Mouse (Mus musculus) liver, embryonic 11.5 days (tissue): ENCODE measurements around the gene Nos1ap. TPM values are rescaled to one million over a fixed set of nuclear protein-coding genes. Genes with fewer than 3 reads are reported as not detected.

Experiments
- ATAC-seq: fragments of 200-750 bp; cut with Nextera tagmentation; replicated peaks from 2 replicates; pipeline ENCODE4 v1.8.0; 2017; ENCODE audit warnings: moderate number of reproducible peaks, mild to moderate bottlenecking, moderate TSS enrichment, moderate library complexity; ENCODE audit not compliant: low FRiP score
- DNase-seq: peaks from one replicate; pipeline ENCODE4 v3.0.0-alpha.2; 2017; ENCODE audit warnings: low spot score
- H3K27ac ChIP-seq: fragments of 300-500 bp; sonication (generic); 2 replicates; pipeline ENCODE4 v1.5.1; 2014; ENCODE audit warnings: mild to moderate bottlenecking, low read depth, low read length, control low read depth
- H3K27me3 ChIP-seq: fragments of 300-500 bp; sonication (generic); replicated peaks from 2 replicates; pipeline ENCODE4 v1.6.1; 2014; ENCODE audit warnings: low read length, mixed read lengths; ENCODE audit not compliant: control insufficient read depth, insufficient read depth
- H3K36me3 ChIP-seq: fragments of 300-500 bp; sonication (generic); 2 replicates; pipeline ENCODE4 v1.6.1; 2014; ENCODE audit warnings: mild to moderate bottlenecking, low read length, moderate library complexity, mixed read lengths; ENCODE audit not compliant: control insufficient read depth, insufficient read depth
- H3K4me1 ChIP-seq: fragments of 300-500 bp; sonication (generic); replicated peaks from 2 replicates; pipeline ENCODE4 v1.6.1; 2014; ENCODE audit warnings: low read length, mixed read lengths; ENCODE audit not compliant: control insufficient read depth, insufficient read depth
- H3K4me2 ChIP-seq: fragments of 300-500 bp; sonication (generic); 2 replicates; pipeline ENCODE4 v1.6.1; 2014; ENCODE audit warnings: mild to moderate bottlenecking, control low read depth, moderate library complexity
- H3K4me3 ChIP-seq: fragments of 300-500 bp; sonication (generic); 2 replicates; pipeline ENCODE4 v1.5.1; 2014; ENCODE audit warnings: low read depth, low read length, control low read depth
- H3K9ac ChIP-seq: fragments of 300-500 bp; sonication (generic); 2 replicates; pipeline ENCODE4 v1.6.1; 2014; ENCODE audit warnings: low read depth, low read length, control low read depth
- H3K9me3 ChIP-seq: fragments of 300-500 bp; sonication (generic); 2 replicates; pipeline ENCODE4 v1.6.1; 2016; ENCODE audit warnings: low read length, inconsistent platforms, mixed read lengths; ENCODE audit not compliant: control insufficient read depth
- WGBS: fragments of 180-500 bp; shearing (Covaris S2); extraction: QIAGEN DNeasy Blood & Tissue Kit; methylation state at CpG from one replicate; pipeline ENCODE4 v1.1.7; 2014; 5-methylcytosine and 5-hydroxymethylcytosine counted together
- polyA plus RNA-seq: library from polyadenylated mRNA; unstranded; fragments of >200 nt; fragmentation: Nextera tagmentation; extraction: Ambion mirVana; gene quantifications from 2 replicates; pipeline ENCODE4 v1.2.1, GENCODE M21; 2014

Gene Nos1ap
- polyA plus RNA-seq, 1 experiment from 2014 or later, result 8.8 TPM

DNA sequence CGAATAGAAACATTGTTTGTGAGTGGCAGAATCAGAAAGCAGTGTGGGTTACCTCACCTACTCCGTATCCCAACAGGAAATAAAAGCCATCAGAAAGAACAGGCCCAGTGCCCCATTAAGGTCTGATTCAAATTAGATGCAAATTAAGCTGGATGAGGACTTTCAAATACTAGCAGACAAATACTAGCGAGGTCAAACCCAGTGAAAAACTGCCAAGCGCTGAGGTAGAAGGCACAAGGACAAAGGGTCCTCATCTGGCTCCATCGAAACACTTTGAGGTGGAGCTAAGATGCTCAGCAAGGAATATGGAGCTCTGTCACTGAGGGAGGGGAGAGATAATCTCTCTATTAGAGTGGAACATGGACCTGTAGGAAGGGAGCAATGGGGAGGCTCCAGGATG, 66.8 kb downstream of the Nos1ap start:
- Histone ChIP-seq H3K9ac (no peak overlapping the region), H3K27ac (no peak overlapping the region), H3K4me2 (no peak overlapping the region), H3K4me1 (0 out of 2 replicates have a peak, but pooled peaks cover 2% of the 10 kb centered on the region), H3K9me3 (no peaks in the 10 kb centered on the region), H3K36me3 (no peaks in the 10 kb centered on the region; the same call in 1 of the 2 replicates), H3K4me3 (no peak overlapping the region), H3K27me3 (no peaks in the 10 kb centered on the region)
- DNase-seq (no peak), ATAC-seq (no peak)
- 73% methylated on average over 5 of the region's 5 CpGs for WGBS

DNA sequence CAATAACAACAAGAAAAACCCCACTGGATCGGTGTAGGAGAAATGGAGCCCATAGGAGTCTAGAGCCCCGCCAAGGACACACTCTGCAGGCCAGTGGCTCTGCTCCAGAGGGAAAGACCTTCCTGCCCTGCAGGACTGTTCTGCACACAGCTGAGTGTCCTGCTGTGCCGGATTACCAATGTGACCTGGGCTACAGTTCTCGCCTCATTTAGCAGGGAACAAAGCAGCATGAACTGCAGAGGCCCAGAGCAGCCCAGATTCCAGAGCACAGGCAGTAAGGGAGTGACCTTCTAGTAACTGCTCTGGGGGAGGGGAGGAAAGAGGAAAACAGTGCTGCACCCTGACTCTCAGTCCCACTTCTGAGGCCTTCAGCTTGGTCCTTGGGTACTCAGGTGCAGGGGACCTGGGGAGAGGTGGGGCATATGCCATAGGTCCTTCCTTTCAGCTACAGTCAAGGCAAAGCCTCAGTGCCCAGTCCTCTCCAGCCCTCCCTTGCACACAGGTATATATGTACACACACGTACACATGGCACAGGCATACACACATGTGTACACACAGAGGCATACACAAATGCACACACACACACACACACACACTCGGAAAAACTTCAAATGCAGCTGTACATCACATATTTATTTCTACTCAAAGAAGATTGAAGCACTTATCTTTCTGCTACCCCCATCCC, 68.0 kb downstream of the Nos1ap start:
- ATAC-seq, result no peak
- H3K27me3 ChIP-seq, result no peaks in the 10 kb centered on the region
- no peak overlapping the region for H3K4me2 ChIP-seq
- H3K4me1 ChIP-seq, result 0 out of 2 replicates have a peak, but pooled peaks cover 2% of the 10 kb centered on the region
- H3K4me3 ChIP-seq, result no peak overlapping the region
- no peaks in the 10 kb centered on the region for H3K9me3 ChIP-seq
- H3K9ac ChIP-seq, result no peak overlapping the region
- 63% methylated on average over 6 of the region's 6 CpGs for WGBS
- H3K36me3 ChIP-seq, result no peaks in the 10 kb centered on the region; the same call in 1 of the 2 replicates
- no peak for DNase-seq
- no peak overlapping the region for H3K27ac ChIP-seq

- H3K9ac ChIP-seq, result no peak overlapping the region
- H3K4me1 ChIP-seq, result 0 out of 2 replicates have a peak, but pooled peaks cover 2% of the 10 kb centered on the region
- DNase-seq (no peak), ATAC-seq (no peak)
- no peak overlapping the region for H3K27ac ChIP-seq
- H3K4me2 ChIP-seq, result no peak overlapping the region
- H3K9me3 ChIP-seq, result no peaks in the 10 kb centered on the region
- H3K27me3 ChIP-seq, result no peaks in the 10 kb centered on the region
- no peaks in the 10 kb centered on the region; the same call in 1 of the 2 replicates for H3K36me3 ChIP-seq
- no peak overlapping the region for H3K4me3 ChIP-seq
- WGBS, result 82% methylated on average over 4 of the region's 4 CpGs
These were observed 69.5 kb downstream of the Nos1ap start for GRCm38 (mm10) chr1:170520206-170520605.

DNA sequence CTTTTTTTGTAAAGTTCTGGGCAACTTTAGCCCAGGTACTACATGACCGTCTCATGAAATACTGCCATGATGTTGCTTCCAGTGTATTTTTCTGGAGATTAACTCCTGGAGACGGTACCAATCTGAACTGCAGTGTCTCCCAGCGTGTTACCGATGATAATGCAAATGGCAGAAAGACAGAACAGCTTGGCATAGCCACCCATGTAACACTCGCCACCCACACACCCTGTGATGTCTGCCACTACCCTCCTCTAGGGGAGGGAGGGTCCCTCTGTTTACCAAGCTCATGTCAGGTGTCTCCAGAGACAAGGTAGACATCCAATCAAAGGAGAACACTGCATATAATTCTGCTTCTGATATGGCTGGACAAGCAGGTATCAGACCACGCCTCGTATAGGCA, 70.0 kb downstream of the Nos1ap start:
- no peak for DNase-seq
- Histone ChIP-seq H3K9me3 (no peaks in the 10 kb centered on the region), H3K27me3 (no peaks in the 10 kb centered on the region), H3K27ac (no peak overlapping the region), H3K4me1 (0 out of 2 replicates have a peak, but pooled peaks cover 2% of the 10 kb centered on the region), H3K4me3 (no peak overlapping the region), H3K36me3 (no peaks in the 10 kb centered on the region; the same call in 1 of the 2 replicates), H3K9ac (no peak overlapping the region), H3K4me2 (no peak overlapping the region)
- ATAC-seq, result no peak
- WGBS, result 86% methylated on average over 7 of the region's 7 CpGs

- Histone ChIP-seq H3K36me3 (no peaks in the 10 kb centered on the region; the same call in 1 of the 2 replicates), H3K27me3 (no peaks in the 10 kb centered on the region), H3K9me3 (no peaks in the 10 kb centered on the region), H3K4me1 (no peaks in the 10 kb centered on the region), H3K4me2 (no peak overlapping the region), H3K27ac (no peak overlapping the region; the same call in 1 of the 2 replicates), H3K9ac (no peak overlapping the region), H3K4me3 (no peak overlapping the region)
- peak; percentile 62 for ATAC-seq
- no peak for DNase-seq
- 79% methylated on average over 6 of the region's 6 CpGs for whole genome bisulfite sequencing
These were observed 73.5 kb downstream of the Nos1ap start for GRCm38 (mm10) chr1:170516182-170516581.

- Histone ChIP-seq H3K4me3 (no peak overlapping the region), H3K36me3 (no peaks in the 10 kb centered on the region; the same call in 1 of the 2 replicates), H3K4me1 (no peaks in the 10 kb centered on the region), H3K9ac (no peak overlapping the region), H3K27ac (no peak overlapping the region; the same call in 1 of the 2 replicates), H3K27me3 (no peaks in the 10 kb centered on the region), H3K4me2 (no peak overlapping the region), H3K9me3 (no peaks in the 10 kb centered on the region)
- WGBS, result 77% methylated on average over 1 of the region's 1 CpGs
- ATAC-seq, result no peak
- no peak for DNase-seq
These were observed 74.2 kb downstream of the Nos1ap start for GRCm38 (mm10) chr1:170515455-170515854.

DNA sequence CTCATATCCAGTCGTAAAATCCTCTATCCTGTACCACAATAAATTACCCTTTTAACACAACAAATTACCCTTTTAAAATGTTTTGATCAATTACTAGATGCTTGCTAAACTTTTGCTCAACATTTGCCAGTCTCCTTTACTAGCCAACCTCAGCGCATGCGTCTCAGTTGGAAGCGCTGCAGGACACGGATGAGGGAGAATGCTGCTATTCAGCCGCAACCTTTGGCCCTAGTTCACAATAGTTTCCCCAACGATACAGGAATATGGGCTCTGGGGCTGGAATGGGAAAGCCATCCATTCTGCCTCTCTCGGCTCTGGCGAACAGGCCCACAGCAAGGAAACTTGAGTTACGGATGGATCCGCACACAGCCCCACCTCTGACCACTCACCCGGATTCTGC, 75.4 kb downstream of the Nos1ap start:
- no peaks in the 10 kb centered on the region for H3K9me3 ChIP-seq
- ATAC-seq, result no peak

DNA sequence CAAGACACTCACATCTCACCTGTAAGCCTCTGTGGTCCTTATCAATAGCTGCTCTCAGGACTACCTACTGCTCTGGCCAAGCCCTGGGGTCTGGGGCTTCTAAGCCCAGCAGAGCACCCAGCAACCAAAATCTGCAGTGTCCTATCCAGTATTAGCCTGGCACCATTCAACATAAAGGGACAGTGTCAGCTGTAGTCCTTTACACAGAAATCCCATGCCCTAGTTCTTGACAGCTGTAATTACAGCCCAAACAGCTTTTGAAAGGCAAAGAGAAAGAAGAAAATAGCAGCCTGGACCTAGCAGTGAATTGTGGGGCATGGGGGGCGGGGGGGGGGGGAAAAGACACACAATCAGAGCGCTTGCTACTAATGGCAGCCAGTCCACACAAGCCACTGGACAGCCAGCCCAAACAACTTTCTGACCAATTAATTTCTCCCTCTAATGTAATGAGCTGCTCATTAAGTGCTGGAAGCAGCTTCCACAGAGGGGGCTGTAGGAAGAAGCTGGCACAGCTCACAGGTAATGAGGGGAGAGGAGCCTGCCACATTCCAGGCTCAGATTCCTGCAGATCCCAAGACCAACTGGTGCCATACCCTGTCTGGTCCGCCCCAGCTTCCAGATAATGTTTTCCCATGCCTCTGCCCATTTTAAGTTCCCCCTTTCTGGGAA, 77.1 kb downstream of the Nos1ap start:
- Histone ChIP-seq H3K4me1 (no peaks in the 10 kb centered on the region), H3K4me2 (no peak overlapping the region), H3K9me3 (no peaks in the 10 kb centered on the region), H3K9ac (no peak overlapping the region), H3K27ac (no peak overlapping the region), H3K27me3 (no peaks in the 10 kb centered on the region), H3K4me3 (no peak overlapping the region), H3K36me3 (no peaks in the 10 kb centered on the region)
- DNase-seq, result no peak
- no peak for ATAC-seq
- 62% methylated on average over 3 of the region's 3 CpGs for WGBS

More for the DNA sequence above, 75.4 kb downstream of the Nos1ap start:
- no peaks in the 10 kb centered on the region for H3K27me3 ChIP-seq
- 84% methylated on average over 12 of the region's 12 CpGs for WGBS
- DNase-seq, result no peak
- H3K9ac ChIP-seq, result no peak overlapping the region
- no peak overlapping the region for H3K27ac ChIP-seq
- H3K4me2 ChIP-seq, result no peak overlapping the region
- no peaks in the 10 kb centered on the region; the same call in 1 of the 2 replicates for H3K36me3 ChIP-seq
- H3K4me3 ChIP-seq, result no peak overlapping the region
- H3K4me1 ChIP-seq, result no peaks in the 10 kb centered on the region
